Mouse (Mus musculus) megakaryocyte, embryonic 14.5 days (primary cell): ENCODE measurements around the gene D6Ertd527e. TPM values are rescaled to one million over a fixed set of nuclear protein-coding genes. Genes with fewer than 3 reads are reported as not detected.

Source experiments
- H3K27me3 ChIP-seq: replicated peaks from 2 replicates; pipeline ENCODE3; 2012; ENCODE audit warnings: inconsistent platforms
- H3K36me3 ChIP-seq: replicated peaks from 2 replicates; pipeline ENCODE3; 2012; ENCODE audit warnings: low read length, inconsistent platforms, mixed read lengths
- H3K4me1 ChIP-seq: 2 replicates; pipeline ENCODE4 v1.6.1; 2012; ENCODE audit warnings: inconsistent platforms
- H3K4me3 ChIP-seq: replicated peaks from 2 replicates; pipeline ENCODE3; 2012; ENCODE audit warnings: moderate library complexity, mild to moderate bottlenecking, inconsistent platforms
- H3K9me3 ChIP-seq: 2 replicates; pipeline ENCODE4 v1.6.1; 2012; ENCODE audit warnings: inconsistent platforms
- FLI1 ChIP-seq: IDR thresholded peaks from 2 replicates; pipeline ENCODE4 v1.6.1; 2012; ENCODE audit warnings: low read length, inconsistent platforms, mixed read lengths
- GATA1 ChIP-seq: IDR thresholded peaks from 3 replicates; pipeline ENCODE4 v1.6.1; 2012; ENCODE audit warnings: mixed read lengths, low read length, inconsistent platforms, borderline replicate concordance
- polyA plus RNA-seq: library from polyadenylated mRNA; stranded (reverse); fragments of >175 nt; gene quantifications from 2 replicates; pipeline ENCODE4 v1.2.3, GENCODE M21; 2012; ENCODE audit warnings: low replicate concordance; ENCODE audit not compliant: insufficient read depth

D6Ertd527e gene
- polyA plus RNA-seq, 1 experiment: not detected

GRCm38 (mm10) chr6:87103314-87103713, 1.2 kb upstream of the D6Ertd527e start:
- Histone ChIP-seq H3K4me1 (peaks cover 10% of the 10 kb centered on the region), H3K9me3 (no peaks in the 10 kb centered on the region), H3K27me3 (peaks cover 30% of the 10 kb centered on the region), H3K4me3 (no peak overlapping the region), H3K36me3 (no peaks in the 10 kb centered on the region)
- TF ChIP-seq GATA1 (no peak), FLI1 (no peak)

- Histone ChIP-seq H3K4me1 (no peaks in the 10 kb centered on the region; the same call in 1 of the 2 replicates), H3K9me3 (no peaks in the 10 kb centered on the region), H3K36me3 (no peaks in the 10 kb centered on the region), H3K4me3 (no peak overlapping the region), H3K27me3 (peaks cover 39% of the 10 kb centered on the region)
- no peak for TF ChIP-seq GATA1
- TF ChIP-seq FLI1: no peak
Measured at GRCm38 (mm10) chr6:87111493-87111892, 6.9 kb downstream of the D6Ertd527e start.

DNA sequence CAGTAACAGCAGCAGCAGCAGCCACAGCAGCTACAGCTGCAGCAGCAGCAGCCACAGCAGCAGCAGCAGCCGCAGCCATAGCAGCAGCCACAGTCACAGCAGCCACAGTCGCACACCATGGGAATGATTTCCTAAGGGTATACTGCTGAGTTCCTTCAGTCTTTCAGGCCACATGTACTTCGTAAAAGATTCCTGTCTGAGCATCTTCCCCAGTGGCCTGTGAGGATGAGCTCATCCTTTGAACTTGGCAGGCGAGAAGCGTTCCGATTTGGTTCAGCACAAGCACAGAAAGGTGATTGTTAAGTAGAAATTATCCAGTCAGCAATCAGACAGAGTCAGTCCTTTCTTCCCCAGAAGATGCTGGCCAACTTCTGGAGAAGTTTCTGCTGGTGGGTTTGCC, 7.6 kb downstream of the D6Ertd527e start:
- TF ChIP-seq FLI1 (no peak), GATA1 (no peak)
- H3K4me1 ChIP-seq: no peaks in the 10 kb centered on the region; the same call in 1 of the 2 replicates

DNA sequence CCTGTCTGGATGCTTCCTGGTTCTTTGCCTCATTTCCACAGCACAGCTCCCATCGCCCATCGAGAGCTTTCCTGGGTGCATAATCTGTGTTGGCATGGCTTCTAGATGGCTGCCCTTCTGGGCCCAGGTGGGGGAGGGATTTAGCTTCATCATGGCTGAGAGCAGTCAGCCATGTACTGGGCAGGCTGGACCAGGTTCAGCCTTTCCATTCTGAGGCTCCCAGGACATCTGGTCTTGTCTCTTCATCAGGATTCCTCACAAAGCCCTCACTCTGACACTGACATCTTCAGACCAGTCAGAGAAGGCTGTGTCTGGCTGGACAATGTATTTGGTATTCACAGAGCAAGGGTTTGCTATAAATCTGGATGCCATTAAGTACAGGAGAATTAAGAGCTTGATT, 11.4 kb downstream of the D6Ertd527e start:
- TF ChIP-seq FLI1 (no peak), GATA1 (no peak)
- Histone ChIP-seq H3K36me3 (no peaks in the 10 kb centered on the region), H3K4me3 (no peak overlapping the region), H3K27me3 (peaks cover 36% of the 10 kb centered on the region), H3K9me3 (peaks cover 4% of the 10 kb centered on the region), H3K4me1 (no peaks in the 10 kb centered on the region; the same call in 1 of the 2 replicates)

More for the DNA sequence above, 7.6 kb downstream of the D6Ertd527e start:
- Histone ChIP-seq H3K9me3 (no peaks in the 10 kb centered on the region), H3K36me3 (no peaks in the 10 kb centered on the region), H3K27me3 (peaks cover 42% of the 10 kb centered on the region), H3K4me3 (no peak overlapping the region)

GRCm38 (mm10) chr6:87116596-87116995, 12.1 kb downstream of the D6Ertd527e start:
- Histone ChIP-seq H3K9me3 (peaks cover 6% of the 10 kb centered on the region), H3K4me1 (no peaks in the 10 kb centered on the region), H3K36me3 (no peaks in the 10 kb centered on the region), H3K4me3 (no peak overlapping the region), H3K27me3 (peaks cover 30% of the 10 kb centered on the region)
- no peak for TF ChIP-seq FLI1
- no peak for TF ChIP-seq GATA1

- no peak for TF ChIP-seq GATA1
- no peak for TF ChIP-seq FLI1
- Histone ChIP-seq H3K4me3 (no peak overlapping the region), H3K27me3 (peaks cover 28% of the 10 kb centered on the region), H3K9me3 (peaks cover 6% of the 10 kb centered on the region), H3K36me3 (no peaks in the 10 kb centered on the region), H3K4me1 (no peaks in the 10 kb centered on the region)
Measured at GRCm38 (mm10) chr6:87119066-87119837, 14.7 kb downstream of the D6Ertd527e start.

- TF ChIP-seq FLI1 (no peak), GATA1 (no peak)
- Histone ChIP-seq H3K4me1 (no peaks in the 10 kb centered on the region), H3K9me3 (peaks cover 12% of the 10 kb centered on the region), H3K36me3 (no peaks in the 10 kb centered on the region), H3K27me3 (peaks cover 32% of the 10 kb centered on the region), H3K4me3 (no peak overlapping the region)
Measured at GRCm38 (mm10) chr6:87119975-87120374, 15.4 kb downstream of the D6Ertd527e start.

- H3K36me3 ChIP-seq: no peaks in the 10 kb centered on the region
- H3K4me3 ChIP-seq: no peak overlapping the region
- TF ChIP-seq GATA1 (no peak), FLI1 (no peak)
- H3K27me3 ChIP-seq: peaks cover 32% of the 10 kb centered on the region
- H3K9me3 ChIP-seq: peaks cover 14% of the 10 kb centered on the region
- no peaks in the 10 kb centered on the region for H3K4me1 ChIP-seq
Measured at GRCm38 (mm10) chr6:87120661-87121060, 16.1 kb downstream of the D6Ertd527e start.

DNA sequence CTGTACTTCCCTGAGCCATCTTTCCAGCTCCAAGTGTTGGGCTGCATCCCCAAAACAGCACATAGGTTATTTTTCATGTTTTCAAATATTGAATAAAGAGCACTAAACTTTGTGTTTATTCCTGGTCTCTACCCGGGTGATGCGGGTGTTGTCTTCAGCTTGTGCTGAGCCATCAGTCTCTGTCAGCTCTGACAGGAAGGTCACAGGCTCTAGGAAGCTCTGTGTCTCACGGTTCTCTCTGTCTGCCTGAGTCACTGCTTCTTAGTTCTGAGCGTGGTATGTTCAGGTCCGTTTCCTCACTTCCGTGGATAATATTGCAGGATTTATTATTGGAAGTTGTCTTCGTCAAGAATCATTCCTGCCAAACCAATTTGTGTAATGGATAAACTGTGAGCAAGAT, 17.4 kb downstream of the D6Ertd527e start:
- H3K4me3 ChIP-seq: no peak overlapping the region
- TF ChIP-seq FLI1 (no peak), GATA1 (no peak)
- peaks cover 30% of the 10 kb centered on the region for H3K27me3 ChIP-seq
- H3K4me1 ChIP-seq: peaks cover 1% of the 10 kb centered on the region; the same call in 1 of the 2 replicates
- H3K9me3 ChIP-seq: peaks cover 14% of the 10 kb centered on the region
- H3K36me3 ChIP-seq: no peaks in the 10 kb centered on the region

- Histone ChIP-seq H3K36me3 (no peaks in the 10 kb centered on the region), H3K27me3 (peaks cover 29% of the 10 kb centered on the region), H3K4me1 (peaks cover 3% of the 10 kb centered on the region; the same call in 1 of the 2 replicates), H3K4me3 (no peak overlapping the region), H3K9me3 (peaks cover 14% of the 10 kb centered on the region)
- no peak for TF ChIP-seq FLI1
- TF ChIP-seq GATA1: no peak
Measured at GRCm38 (mm10) chr6:87123406-87123805, 18.9 kb downstream of the D6Ertd527e start.
